Mouse (Mus musculus): ENCODE measurements around the gene Gm10271.

Gene Gm10271

DNA sequence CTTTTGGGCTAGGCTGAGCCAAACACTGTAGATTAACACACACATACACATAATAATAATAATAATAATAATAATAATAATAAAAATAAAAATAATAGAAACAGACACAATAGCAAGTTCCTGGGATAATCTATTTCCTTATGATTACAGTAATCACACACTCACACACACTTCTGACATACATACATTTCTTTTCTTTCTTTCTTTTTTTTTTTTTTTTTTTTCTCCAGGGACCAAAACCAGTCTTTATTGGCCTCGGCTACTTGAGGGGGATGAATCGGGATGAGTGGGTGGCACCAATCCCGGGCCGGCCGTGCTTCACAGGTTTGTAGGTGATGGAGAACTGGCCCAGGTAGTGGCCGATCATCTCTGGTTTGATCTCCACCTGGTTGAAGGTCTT lies at the start of gene Gm10271:
Gm10271 (minus strand) TSS at position 101 of the 400 bp plus-strand sequence.
- no peak for DNase-seq

DNA sequence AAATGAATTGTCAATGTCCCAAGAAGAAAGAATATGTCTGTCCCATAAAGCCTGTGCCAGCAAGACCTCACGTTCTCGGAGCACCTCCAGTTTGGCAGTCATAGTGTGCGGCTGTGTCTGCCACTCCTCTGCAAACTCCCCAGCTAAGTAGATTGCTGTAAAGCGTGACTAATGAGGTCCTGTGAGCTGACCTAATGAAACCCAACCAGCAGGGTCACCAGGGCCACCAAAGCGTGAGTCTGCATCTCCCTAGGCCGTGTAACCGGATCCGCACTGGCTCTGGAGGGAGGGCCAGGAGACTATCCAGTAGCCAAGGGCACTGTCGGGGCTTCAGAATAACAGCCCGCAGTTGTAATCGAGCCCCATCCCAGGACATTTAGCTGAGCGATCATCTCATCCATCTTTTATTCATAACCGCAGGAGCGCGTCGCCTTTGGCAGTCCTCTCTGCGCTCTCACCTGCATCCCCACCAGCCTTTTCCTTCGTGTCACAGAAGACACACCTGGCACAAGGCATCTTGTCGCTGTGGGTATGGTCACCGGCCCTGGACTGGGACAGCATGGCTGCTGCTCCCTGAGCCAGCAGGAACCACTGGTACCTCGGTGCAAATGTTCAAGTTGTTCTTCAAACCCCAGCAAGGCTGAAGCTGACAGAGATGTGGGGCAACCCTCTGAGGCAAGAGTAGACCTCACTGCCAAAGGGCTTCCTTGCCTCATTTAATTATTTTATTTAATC lies 48.8 kb upstream of the Gm10271 start:
- no peak for DNase-seq

DNA sequence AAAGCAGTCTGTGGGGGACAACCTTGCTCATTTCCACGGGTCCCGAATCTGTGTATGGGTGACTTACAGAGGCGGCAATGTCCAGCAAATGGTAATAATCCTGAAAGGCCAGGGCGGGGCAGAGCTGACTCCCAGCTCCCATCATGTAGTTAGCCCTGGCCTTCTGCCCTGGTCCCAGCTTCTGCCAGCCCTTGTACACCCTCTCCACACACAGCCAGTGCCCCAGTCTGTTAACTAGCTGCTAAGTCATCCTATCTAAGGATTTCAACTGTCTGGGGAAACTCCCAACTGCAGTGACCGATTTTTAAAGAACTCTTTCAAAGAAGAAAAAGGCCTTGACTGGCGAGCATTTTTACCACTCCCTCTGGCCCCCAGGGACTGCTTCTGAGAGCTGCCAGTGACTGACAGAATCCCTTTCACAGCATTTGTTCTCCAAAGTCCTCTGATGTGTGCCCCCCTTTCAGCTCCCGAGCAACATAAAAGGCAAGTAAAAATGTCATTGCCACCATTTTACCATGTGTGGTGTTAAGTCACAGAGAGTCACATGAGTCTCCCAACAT lies 46.0 kb upstream of the Gm10271 start:
- no peak for DNase-seq

DNA sequence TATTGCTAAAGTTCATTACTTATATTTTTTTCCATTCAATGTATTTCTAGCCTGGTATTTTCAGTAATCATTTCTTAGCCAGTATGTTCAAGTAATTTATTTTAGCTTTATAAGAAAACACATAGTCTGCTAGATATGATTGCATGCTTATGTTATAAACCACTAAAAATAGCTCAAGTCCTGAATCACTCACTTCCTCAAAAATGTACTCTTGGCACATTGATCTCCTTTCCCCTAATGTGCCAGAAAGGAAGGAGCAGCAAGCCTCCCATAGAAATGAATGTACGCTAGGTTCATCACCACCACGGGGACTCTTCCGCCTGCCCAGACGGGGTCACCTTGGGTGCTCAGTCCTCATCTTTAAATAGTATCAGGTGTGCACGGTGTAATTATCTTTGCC lies 42.2 kb upstream of the Gm10271 start:
- DNase-seq, result no peak

DNA sequence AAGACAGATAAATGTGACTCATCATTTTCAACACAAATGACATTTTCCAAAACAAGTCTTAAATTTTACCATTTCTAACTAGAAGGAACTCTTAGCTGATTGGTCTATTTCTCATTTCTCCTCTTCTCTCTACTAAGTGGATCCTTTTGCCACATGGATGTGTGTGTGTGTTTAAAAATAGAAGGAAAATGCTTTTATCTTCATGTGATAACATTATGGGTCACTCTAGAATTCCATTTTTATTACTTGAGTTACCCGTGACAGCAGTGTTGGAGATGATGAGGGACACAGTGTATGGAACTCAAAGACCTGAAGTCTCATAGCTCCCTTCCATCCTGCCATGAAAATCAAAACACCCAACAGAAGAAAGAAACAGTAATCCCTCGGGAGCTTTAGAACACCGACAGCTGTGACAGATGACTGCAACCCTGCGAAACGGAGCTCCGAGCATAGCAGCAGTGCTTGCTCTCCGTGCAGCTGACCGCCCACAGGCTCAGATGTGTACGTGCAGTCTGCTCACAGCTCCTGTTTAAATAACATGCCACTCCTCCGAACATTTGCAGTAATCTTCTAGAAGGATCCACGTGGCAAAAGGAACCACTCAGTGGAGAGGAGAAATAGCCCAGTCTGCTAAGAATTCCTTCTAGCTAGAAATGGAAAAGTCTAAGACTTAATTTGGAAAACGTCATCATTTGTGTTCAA lies 41.4 kb upstream of the Gm10271 start:
- DNase-seq, result no peak

GRCm38 (mm10) chr10:117011047-117011446 lies 38.6 kb upstream of the Gm10271 start:
- DNase-seq, result no peak

- DNase-seq, result no peak
These were observed 37.3 kb upstream of the Gm10271 start for GRCm38 (mm10) chr10:117009691-117010090.

DNA sequence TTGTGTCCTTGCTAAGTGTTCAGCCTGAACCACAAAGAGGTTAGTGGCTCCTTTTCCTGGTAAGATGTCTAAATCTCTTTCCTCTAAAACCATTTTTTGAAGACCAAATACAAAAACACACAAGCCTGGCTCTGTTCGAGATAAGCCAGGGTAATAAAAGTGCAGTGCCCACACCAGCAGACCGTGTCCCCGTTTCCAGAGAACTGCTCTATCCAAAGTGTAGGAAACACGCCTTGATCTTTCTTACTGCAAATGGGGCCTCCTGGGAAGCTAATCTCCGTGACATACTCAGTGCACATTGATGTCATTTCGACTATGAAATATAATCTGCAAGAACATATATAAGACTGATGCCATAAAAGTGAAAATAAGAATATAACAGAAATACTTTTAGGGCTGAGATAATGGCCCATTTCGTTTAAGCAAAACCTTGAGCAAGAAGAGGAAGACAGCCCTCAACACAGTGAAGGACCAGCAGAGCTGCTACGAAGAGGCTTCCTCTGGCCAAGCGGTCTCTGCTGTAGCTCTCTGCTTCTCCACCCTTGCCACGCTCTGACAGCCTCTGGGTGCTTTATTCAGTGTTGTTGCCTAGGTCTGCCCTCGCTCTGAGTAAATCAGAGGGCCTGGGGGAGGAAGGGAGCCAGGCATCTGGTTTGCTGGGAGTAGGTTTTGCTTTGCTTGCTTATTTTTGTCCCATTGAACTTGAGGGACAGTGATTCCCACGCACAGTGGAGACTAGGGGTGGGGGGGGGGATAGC lies 33.5 kb upstream of the Gm10271 start:
- no peak for DNase-seq

GRCm38 (mm10) chr10:117004695-117005094 lies 32.3 kb upstream of the Gm10271 start:
- DNase-seq, result no peak

DNA sequence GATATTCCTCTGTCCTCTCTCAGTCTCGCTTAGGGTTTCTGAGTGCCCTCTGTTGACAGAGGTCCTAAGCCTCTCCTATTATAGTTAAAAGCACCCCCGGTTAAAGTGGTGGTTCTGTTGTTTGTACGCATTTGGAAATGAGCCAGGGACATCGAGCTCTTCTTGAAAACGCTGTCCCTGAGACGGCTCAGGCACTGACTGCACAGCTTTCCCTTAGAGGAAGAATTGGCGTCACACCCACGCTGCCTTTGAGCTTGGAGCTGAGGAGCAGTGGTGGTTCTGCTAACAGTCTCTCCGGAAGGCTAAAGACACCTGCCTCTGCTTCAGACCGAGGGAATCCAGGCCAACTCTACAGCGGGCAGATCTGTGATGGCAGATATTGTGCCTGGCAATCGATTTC lies 28.6 kb upstream of the Gm10271 start:
- no peak for DNase-seq

GRCm38 (mm10) chr10:116998716-116999455 lies 26.5 kb upstream of the Gm10271 start:
- no peak for DNase-seq

GRCm38 (mm10) chr10:116996236-116996600 lies 23.8 kb upstream of the Gm10271 start:
- DNase-seq, result no peak

DNA sequence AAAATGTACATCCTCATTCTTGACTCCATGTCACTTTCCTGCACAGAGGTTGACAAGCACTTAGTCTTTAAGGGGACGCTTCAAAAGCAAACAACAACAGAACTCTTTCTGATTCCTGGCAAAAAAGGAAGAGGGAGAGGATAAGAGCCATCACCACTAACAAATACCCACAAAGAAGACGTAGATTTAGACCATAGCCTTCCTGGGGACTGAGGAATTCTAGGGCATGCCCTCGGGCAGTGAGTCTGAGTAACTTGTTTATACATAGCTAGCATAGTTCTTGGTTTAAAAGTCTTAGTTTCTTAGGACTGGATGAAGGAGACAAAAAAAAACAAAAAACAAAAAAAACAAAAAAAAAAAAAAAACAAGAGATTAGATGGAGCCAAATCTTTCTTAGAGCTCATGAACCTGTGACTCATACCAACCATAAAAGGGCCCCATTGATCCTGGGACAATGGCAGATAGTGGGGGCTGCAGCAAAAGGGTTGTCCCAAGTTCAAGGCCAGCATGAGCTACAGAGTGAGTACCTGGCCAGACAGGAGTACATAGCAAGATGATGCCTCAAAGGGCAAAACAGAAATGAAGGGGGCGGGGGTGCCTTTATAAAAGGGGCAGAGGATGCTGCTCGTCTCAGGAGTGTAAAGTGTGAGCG lies 23.3 kb upstream of the Gm10271 start:
- no peak for DNase-seq

DNA sequence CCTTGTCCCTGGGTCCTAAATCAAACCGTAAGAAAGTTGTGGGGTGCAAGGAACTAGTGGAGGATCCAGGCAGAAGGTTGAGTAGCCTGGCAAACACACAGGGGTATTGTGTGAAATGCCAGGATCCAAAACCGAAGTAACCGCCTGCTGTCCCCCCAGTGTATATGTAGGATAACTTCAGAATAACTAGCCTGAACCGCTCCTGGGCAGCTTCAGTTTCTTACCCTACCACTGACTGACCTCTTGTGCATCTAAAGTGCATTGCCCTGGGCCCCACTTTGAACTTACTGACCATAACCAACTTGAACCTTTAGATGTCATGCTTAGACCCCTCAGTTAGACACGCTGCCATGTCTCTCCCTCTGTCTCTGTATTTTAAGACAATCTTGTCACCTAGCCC lies 22.8 kb upstream of the Gm10271 start:
- no peak for DNase-seq

DNA sequence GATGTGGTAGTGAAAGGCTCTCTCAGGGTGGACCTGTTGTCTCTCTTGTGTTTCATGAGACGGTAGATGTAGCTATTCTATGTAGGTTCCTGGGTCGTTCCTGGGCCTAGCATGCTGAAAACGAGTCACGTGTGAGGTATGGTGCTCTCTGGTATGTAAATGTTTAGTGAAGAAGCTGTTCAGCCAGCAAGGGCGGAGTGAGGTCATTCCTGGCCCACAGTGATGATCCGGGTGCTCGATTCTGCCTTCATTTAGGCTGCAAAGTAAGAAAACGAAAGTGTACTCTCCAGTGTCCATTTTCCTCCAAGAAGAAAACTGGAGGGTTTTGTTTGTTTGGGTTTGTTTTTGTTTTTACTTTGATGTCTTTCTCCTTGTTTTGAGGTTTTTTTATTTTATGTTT lies 21.6 kb upstream of the Gm10271 start:
- DNase-seq, result no peak

GRCm38 (mm10) chr10:116986264-116987082 lies 14.1 kb upstream of the Gm10271 start, which contains the start of gene Best3:
Gene Best3, plus strand, starts transcription at chr10:116986314.
- no peak for DNase-seq

GRCm38 (mm10) chr10:116984836-116985235 lies 12.4 kb upstream of the Gm10271 start:
- DNase-seq, result no peak

DNA sequence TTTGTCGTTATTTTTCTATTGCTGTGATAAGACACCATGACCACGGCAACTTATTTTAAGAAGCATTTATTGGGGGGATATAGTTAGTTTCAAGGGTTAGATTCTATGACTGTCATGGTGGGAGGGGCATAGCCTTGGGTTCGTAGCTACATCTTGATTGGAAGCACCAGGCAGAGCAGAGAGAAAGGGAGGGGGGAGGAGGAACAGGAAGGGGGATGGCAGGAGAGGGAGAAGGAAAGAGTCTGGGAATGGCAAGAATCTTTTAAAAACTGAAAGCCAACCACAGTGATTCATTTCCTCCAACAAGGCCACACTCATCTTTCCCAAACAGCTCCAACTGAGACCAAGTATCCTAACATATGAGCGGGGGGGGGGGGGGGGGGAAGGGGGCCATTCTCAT lies 10.1 kb upstream of the Gm10271 start:
- no peak for DNase-seq

GRCm38 (mm10) chr10:116980888-116981287 lies 8.5 kb upstream of the Gm10271 start:
- DNase-seq, result no peak

GRCm38 (mm10) chr10:116980273-116980672 lies 7.9 kb upstream of the Gm10271 start:
- no peak for DNase-seq

DNA sequence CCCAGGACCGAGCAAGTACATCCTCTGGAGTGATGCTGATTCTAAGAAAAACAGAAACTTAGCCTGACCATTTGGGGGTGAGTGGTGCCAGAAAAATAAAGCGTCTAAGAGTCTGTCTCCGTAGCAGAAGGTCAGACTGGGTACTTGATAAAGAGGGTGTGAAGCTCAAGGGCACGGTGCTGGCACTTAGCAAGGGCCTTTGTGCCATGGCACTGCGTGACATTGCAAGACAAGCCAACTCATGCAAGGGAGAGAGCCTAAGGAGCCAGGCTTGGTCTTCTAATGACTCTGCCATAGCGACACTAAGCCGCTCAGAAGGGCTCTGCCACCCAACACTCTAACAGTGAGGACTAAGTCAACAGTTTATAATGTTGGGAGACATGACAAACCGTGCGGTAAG lies 6.4 kb upstream of the Gm10271 start:
- DNase-seq, result no peak
